Mouse (Mus musculus) gastrocnemius, postnatal 14 days (tissue): ENCODE results near the gene Arv1. TPM values are rescaled to one million over a fixed set of nuclear protein-coding genes. Genes with fewer than 3 reads are reported as not detected.

ENCODE experiments used
- DNase-seq: peaks from one replicate; pipeline ENCODE4 v3.0.0; 2021; ENCODE audit warnings: mixed read lengths
- intact Hi-C: fragments of 180-260 bp; cut with DNase I; formaldehyde crosslinking; loops from one replicate; pipeline ENCODE4 v1.15.1; 2025; ENCODE audit warnings: low total_unique reads
- long read RNA-seq, 2 experiments: library from polyadenylated mRNA; stranded (forward); transcript quantifications; one replicate each; pipeline ENCODE4 v2.0.0; 2021
- total RNA-seq, 2 experiments: library from RNA; stranded (reverse); gene quantifications; 2 replicates each; pipeline ENCODE4 v1.2.3; 2021

Gene Arv1
- total RNA-seq = 1 to 10 TPM; 2.8 to 3.3 TPM
- long read RNA-seq, experiment 1, partial matches to known transcripts = 0 of 2 reads
- long read RNA-seq, experiment 1, other reads (novel, unspliced or antisense) = 2 of 2 reads
- long read RNA-seq, experiment 2, partial matches to known transcripts = 1 of 2 reads
- long read RNA-seq, experiment 2, other reads (novel, unspliced or antisense) = 0 of 2 reads

- intact Hi-C loops = no loop called here
- DNase-seq = peak; percentile 96
These were observed at the start of gene Arv1, which contains the start of gene Ttc13 for GRCm38 (mm10) chr8:124721862-124722515. Arv1 (plus strand) TSS chr8:124722139. Ttc13 (minus strand) TSS chr8:124721983.

- intact Hi-C loops = no loop called here
- DNase-seq = no peak
These were observed 49.6 kb upstream of the Arv1 start for GRCm38 (mm10) chr8:124672345-124672744.

GRCm38 (mm10) chr8:124676661-124677060, 45.3 kb upstream of the Arv1 start:
- intact Hi-C loops = no loop called here

GRCm38 (mm10) chr8:124677078-124677477, 44.9 kb upstream of the Arv1 start:
- intact Hi-C loops = no loop called here
- DNase-seq = no peak

More at GRCm38 (mm10) chr8:124676661-124677060, 45.3 kb upstream of the Arv1 start:
- DNase-seq = no peak

GRCm38 (mm10) chr8:124677486-124677885, 44.5 kb upstream of the Arv1 start:
- intact Hi-C loops = no loop called here
- peak; percentile 83 for DNase-seq

- no peak for DNase-seq
- intact Hi-C loops = no loop called here
These were observed 43.7 kb upstream of the Arv1 start for GRCm38 (mm10) chr8:124678246-124678645.

- intact Hi-C loops = no loop called here
- DNase-seq = no peak
These were observed 40.7 kb upstream of the Arv1 start for GRCm38 (mm10) chr8:124681077-124681791.

GRCm38 (mm10) chr8:124681792-124682157, 40.2 kb upstream of the Arv1 start:
- DNase-seq = no peak
- intact Hi-C loops = no loop called here

- no peak for DNase-seq
- intact Hi-C loops = no loop called here
These were observed 39.7 kb upstream of the Arv1 start for GRCm38 (mm10) chr8:124682218-124682617.

GRCm38 (mm10) chr8:124688899-124689298, 33.0 kb upstream of the Arv1 start:
- intact Hi-C loops = no loop called here

GRCm38 (mm10) chr8:124691706-124692105, 30.2 kb upstream of the Arv1 start:
- no peak for DNase-seq
- intact Hi-C loops = no loop called here

More at GRCm38 (mm10) chr8:124688899-124689298, 33.0 kb upstream of the Arv1 start:
- DNase-seq = no peak

- intact Hi-C loops = no loop called here
- DNase-seq = no peak
These were observed 26.4 kb upstream of the Arv1 start for GRCm38 (mm10) chr8:124695424-124696100.

- DNase-seq = no peak
- intact Hi-C loops = no loop called here
These were observed 21.7 kb upstream of the Arv1 start for GRCm38 (mm10) chr8:124700271-124700670.

- no peak for DNase-seq
- intact Hi-C loops = no loop called here
These were observed 20.9 kb upstream of the Arv1 start for GRCm38 (mm10) chr8:124701023-124701422.

- intact Hi-C loops = no loop called here
- no peak for DNase-seq
These were observed 19.8 kb upstream of the Arv1 start for GRCm38 (mm10) chr8:124702183-124702582.

GRCm38 (mm10) chr8:124703526-124703925, 18.4 kb upstream of the Arv1 start:
- intact Hi-C loops = no loop called here

GRCm38 (mm10) chr8:124704376-124704775, 17.6 kb upstream of the Arv1 start:
- intact Hi-C loops = no loop called here
- DNase-seq = no peak

More at GRCm38 (mm10) chr8:124703526-124703925, 18.4 kb upstream of the Arv1 start:
- no peak for DNase-seq

- intact Hi-C loops = no loop called here
- DNase-seq = no peak
These were observed 16.1 kb upstream of the Arv1 start for GRCm38 (mm10) chr8:124705823-124706222.

GRCm38 (mm10) chr8:124713207-124713606, 8.7 kb upstream of the Arv1 start:
- DNase-seq = no peak
- intact Hi-C loops = no loop called here

GRCm38 (mm10) chr8:124715736-124716135, 6.2 kb upstream of the Arv1 start:
- no peak for DNase-seq
- intact Hi-C loops = no loop called here
